25 mouse cellular contexts compared by ENCODE assay signal in genomic region chr2:91348936-91349335, GRCm38 (mm10).
A peak's percentile ranks its signal among the peaks of the same experiment; 100 is the strongest.
DNase-seq lines count a peak whose midpoint lies in the region; ATAC-seq and TF ChIP-seq lines count a peak whose summit lies in the region.
"Had no signal": no experiment of that assay in that cellular context is flagged by ENCODE, and none has a peak within 500 bp of the region (broad histone marks: within the 10 kb centered on the region; RNA-seq: fewer than 3 reads in every experiment).

No protein-coding gene starts in this region.

- DNase-seq in heart, adult 18-20 months, result peak; percentile 12 to 41
- no peak for DNase-seq in heart, postnatal 10 days
- DNase-seq in brain, embryonic 14.5 days (ENCODE audit: low read depth), result peak; percentile 15
- DNase-seq in lung, postnatal 4 days, result peak; percentile 34 to 64
- DNase-seq in cerebellum, postnatal 14 days, result no peak
- DNase-seq in embryo, embryonic 11 days, result no peak
- DNase-seq: adrenal gland, postnatal 14 days; cerebellum, adult 11-12 months; cerebellum, postnatal 25 days; gastrocnemius, postnatal 10 days; layer of hippocampus, adult 9-11 months; right cerebral cortex, postnatal 4 days; thymus, adult 2 months had no signal

- ATAC-seq in lung, embryonic 15.5 days (ENCODE audit: borderline replicate concordance, extremely low read depth, low FRiP score, low TSS enrichment), result no peak
- ATAC-seq in liver, embryonic 12.5 days, result no peak
- ATAC-seq: activated CD4-positive, CD25-positive, alpha-beta regulatory T cell, adult 4 months had no signal

- 63% methylated on average over 4 of the region's 4 CpGs for WGBS in lung, embryonic 15.5 days
- WGBS in liver, embryonic 12.5 days (ENCODE audit: insufficient replicate concordance), result 57% methylated on average over 4 of the region's 4 CpGs

- peak overlapping the region; percentile 82 for H3K27ac ChIP-seq in lung, embryonic 15.5 days
- H3K27ac ChIP-seq in liver, embryonic 12.5 days, result no peak overlapping the region
- H3K27ac ChIP-seq: forebrain, embryonic 10.5 days; heart, adult 2 months; heart, embryonic 15.5 days; left cerebral cortex, adult 2 months; limb, embryonic 10.5 days; macrophage; midbrain, embryonic 12.5 days; neural tube, embryonic 12.5 days had no signal

- TF ChIP-seq CTCF in brain, embryonic 14.5 days (IDR thresholded peaks at IDR 0.05; ENCODE audit: borderline replicate concordance, extremely low read depth, insufficient read depth, insufficient read length), result no peak

- H3K36me3 ChIP-seq in lung, embryonic 15.5 days, result no peaks in the 10 kb centered on the region
- H3K36me3 ChIP-seq in liver, embryonic 12.5 days, result no peaks in the 10 kb centered on the region
- H3K36me3 ChIP-seq: G1E; heart, embryonic 15.5 days; limb, embryonic 10.5 days; midbrain, embryonic 12.5 days; neural tube, embryonic 12.5 days had no signal

- H3K4me3 ChIP-seq in lung, embryonic 15.5 days, result no peak overlapping the region
- H3K4me3 ChIP-seq in liver, embryonic 12.5 days, result no peak overlapping the region
- H3K4me3 ChIP-seq: forebrain, embryonic 10.5 days; heart, adult 2 months; heart, embryonic 15.5 days; left cerebral cortex, adult 2 months; limb, embryonic 10.5 days; midbrain, embryonic 12.5 days; neural tube, embryonic 12.5 days had no signal

- H3K9ac ChIP-seq in lung, embryonic 15.5 days, result no peak overlapping the region
- no peak overlapping the region for H3K9ac ChIP-seq in liver, embryonic 12.5 days
- H3K9ac ChIP-seq: heart, embryonic 15.5 days; midbrain, embryonic 12.5 days; neural tube, embryonic 12.5 days had no signal

- TF ChIP-seq POLR2A in brain, embryonic 14.5 days (IDR thresholded peaks at IDR 0.05; ENCODE audit: borderline replicate concordance, extremely low read depth, insufficient read depth, insufficient read length, poor library complexity, severe bottlenecking), result no peak

- no peak overlapping the region for H3K4me2 ChIP-seq in lung, embryonic 15.5 days
- H3K4me2 ChIP-seq in liver, embryonic 12.5 days, result no peak overlapping the region
- H3K4me2 ChIP-seq: heart, embryonic 15.5 days; midbrain, embryonic 12.5 days; neural tube, embryonic 12.5 days had no signal

- H3K27me3 ChIP-seq in lung, embryonic 15.5 days, result no peaks in the 10 kb centered on the region
- H3K27me3 ChIP-seq in liver, embryonic 12.5 days (replicated peaks), result no peaks in the 10 kb centered on the region
- H3K27me3 ChIP-seq: heart, embryonic 15.5 days; midbrain, embryonic 12.5 days; neural tube, embryonic 12.5 days had no signal

- no peaks in the 10 kb centered on the region for H3K9me3 ChIP-seq in lung, embryonic 15.5 days
- H3K9me3 ChIP-seq in liver, embryonic 12.5 days (replicated peaks), result no peaks in the 10 kb centered on the region
- H3K9me3 ChIP-seq: forebrain, embryonic 10.5 days; G1E; heart, embryonic 15.5 days; limb, embryonic 10.5 days; neural tube, embryonic 12.5 days had no signal

- H3K4me1 ChIP-seq in lung, embryonic 15.5 days, result peaks cover 15% of the 10 kb centered on the region
- no peaks in the 10 kb centered on the region for H3K4me1 ChIP-seq in liver, embryonic 12.5 days
- H3K4me1 ChIP-seq: heart, embryonic 15.5 days; limb, embryonic 10.5 days; midbrain, embryonic 12.5 days; neural tube, embryonic 12.5 days had no signal

- intact Hi-C loops in heart, postnatal 10 days (cut with DNase I), result no loop called here

Comparison
In these comparisons a context has a peak if more than half of its experiments do, and no peak if none do; other contexts are left out.
1. DNase-seq: peak in heart, adult 18-20 months (2 of 2), brain, embryonic 14.5 days (single experiment) and lung, postnatal 4 days (2 of 2); none in heart, postnatal 10 days (0 of 2), cerebellum, postnatal 14 days (0 of 2) and embryo, embryonic 11 days (single experiment).